Mouse (Mus musculus): ENCODE data around the gene Rpn1. TPM values are rescaled to one million over a fixed set of nuclear protein-coding genes. Genes with fewer than 3 reads are reported as not detected.
A peak's percentile ranks its signal among the peaks of the same experiment; 100 is the strongest.

Gene Rpn1
- polyA plus RNA-seq, 1 experiment from 2014 or later = 275 TPM

DNA sequence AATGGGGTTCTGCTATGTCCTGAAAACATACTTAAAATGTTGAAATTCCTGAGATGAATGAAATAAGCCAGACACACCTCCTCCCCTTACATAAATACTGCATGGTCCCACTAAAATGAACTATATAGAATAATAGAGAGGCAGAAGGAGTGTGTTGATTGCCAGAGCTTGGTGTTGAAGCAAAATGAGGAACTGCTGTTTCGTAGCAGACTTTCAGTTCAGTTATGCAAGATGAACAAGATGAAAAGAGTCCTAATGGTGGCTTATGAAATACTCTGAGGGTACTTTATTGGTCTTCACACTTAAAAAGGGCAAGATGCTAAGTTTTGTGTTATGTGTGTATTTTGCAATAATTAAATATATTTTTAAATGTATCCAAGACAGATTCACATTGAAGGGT is 15.5 kb upstream of the Rpn1 start:
- H3K27ac ChIP-seq = no peak overlapping the region
- 92% methylated on average over 1 of the region's 1 CpGs for WGBS
- H3K36me3 ChIP-seq = no peaks in the 10 kb centered on the region
- no peaks in the 10 kb centered on the region for H3K9me3 ChIP-seq
- H3K4me1 ChIP-seq = no peaks in the 10 kb centered on the region
- no peak overlapping the region for H3K9ac ChIP-seq
- ATAC-seq (ENCODE audit: low FRiP score, low read depth) = no peak
- no peaks in the 10 kb centered on the region for H3K27me3 ChIP-seq (replicated peaks)
- H3K4me2 ChIP-seq (replicated peaks) = no peak overlapping the region
- no peak overlapping the region for H3K4me3 ChIP-seq

DNA sequence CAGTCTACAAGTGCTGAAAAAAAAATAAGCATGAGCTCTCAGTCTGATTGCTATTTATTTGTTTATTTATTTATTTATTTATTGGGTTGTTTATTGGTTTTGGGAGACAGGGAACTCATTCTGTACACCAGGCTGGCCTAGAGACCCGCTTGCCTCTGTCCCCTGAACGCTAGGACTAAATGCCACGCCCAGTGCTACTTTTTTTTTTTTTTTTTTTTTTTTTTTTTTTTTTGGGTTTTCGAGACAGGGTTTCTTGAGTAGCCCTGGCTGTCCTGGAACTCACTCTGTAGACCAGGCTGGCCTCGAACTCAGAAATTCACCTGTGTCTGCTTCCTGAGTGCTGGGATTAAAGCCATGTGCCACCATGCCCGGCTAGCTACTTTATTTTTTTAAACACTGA is 13.8 kb upstream of the Rpn1 start:
- Histone ChIP-seq H3K4me3 (no peak overlapping the region), H3K9me3 (no peaks in the 10 kb centered on the region), H3K27me3 (replicated peaks) (no peaks in the 10 kb centered on the region), H3K9ac (no peak overlapping the region), H3K27ac (no peak overlapping the region), H3K36me3 (no peaks in the 10 kb centered on the region), H3K4me2 (replicated peaks) (no peak overlapping the region), H3K4me1 (0 out of 2 replicates have a peak, but pooled peaks cover 3% of the 10 kb centered on the region)
- WGBS = 73% methylated on average over 6 of the region's 6 CpGs
- ATAC-seq (ENCODE audit: low FRiP score, low read depth) = no peak

DNA sequence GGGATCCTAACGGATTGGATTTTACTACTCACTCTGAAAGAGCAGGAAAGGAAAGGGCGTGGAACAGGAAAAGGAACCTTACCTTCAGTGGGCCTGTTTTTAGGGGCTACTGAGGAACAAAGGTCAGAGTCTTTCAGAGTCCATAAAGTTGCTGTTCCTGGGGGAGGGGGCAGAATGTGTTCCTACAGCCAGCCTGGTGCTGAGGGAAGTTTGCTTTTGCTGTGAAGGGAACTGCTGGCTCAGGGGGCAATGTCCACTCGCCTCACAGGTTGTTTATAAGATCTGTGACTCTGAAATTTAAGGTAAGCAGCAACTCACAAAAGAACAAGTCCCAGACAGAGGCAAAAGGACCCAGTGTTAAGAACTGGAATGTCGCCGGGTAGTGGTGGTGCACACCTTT is 13.1 kb upstream of the Rpn1 start:
- Histone ChIP-seq H3K36me3 (no peaks in the 10 kb centered on the region), H3K4me1 (0 out of 2 replicates have a peak, but pooled peaks cover 3% of the 10 kb centered on the region), H3K27me3 (replicated peaks) (no peaks in the 10 kb centered on the region), H3K4me3 (no peak overlapping the region), H3K9me3 (no peaks in the 10 kb centered on the region), H3K9ac (no peak overlapping the region), H3K27ac (no peak overlapping the region), H3K4me2 (replicated peaks) (no peak overlapping the region)
- no peak for ATAC-seq (ENCODE audit: low FRiP score, low read depth)
- WGBS = 73% methylated on average over 5 of the region's 5 CpGs

DNA sequence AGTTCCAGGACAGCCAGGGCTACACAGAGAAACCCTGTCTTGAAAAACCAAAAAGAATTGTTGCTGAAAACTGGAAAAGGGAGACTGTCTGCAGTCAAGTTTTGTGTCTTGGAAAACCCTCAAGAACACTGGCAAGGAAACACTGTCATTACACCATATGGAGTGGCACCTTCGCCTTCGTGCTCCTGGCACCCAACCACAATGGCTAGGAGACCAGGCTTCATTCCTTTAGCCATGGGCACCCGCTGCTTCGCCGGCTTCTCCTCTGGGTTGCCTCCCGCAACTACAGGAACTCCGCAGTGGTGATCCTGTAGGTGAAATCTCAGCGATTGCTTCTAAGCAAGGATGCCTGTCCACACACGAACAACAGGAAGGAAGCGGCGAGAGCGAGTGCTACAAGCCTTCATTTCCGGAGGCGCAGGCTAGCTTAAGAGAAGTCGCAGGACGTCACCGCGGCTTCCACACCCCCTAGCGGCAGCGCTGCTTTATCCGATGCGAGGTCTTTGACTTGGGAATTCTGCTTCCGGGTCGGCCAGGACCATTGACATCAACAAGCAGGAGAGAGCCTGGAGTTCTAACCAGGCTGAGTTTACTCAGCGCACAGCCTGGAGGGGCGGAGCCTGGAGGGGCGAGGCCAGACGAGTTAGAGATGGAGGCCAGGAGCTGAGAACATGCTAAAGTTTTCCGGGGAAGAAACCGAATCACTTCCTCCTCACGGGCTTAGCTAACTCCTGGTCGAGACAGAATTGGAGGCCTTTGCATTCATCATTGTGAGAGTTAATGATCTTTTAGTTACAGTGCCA is 9.3 kb upstream of the Rpn1 start:
- Histone ChIP-seq H3K9ac (peak overlapping the region; percentile 51), H3K4me2 (replicated peaks) (peak overlapping the region; percentile 71), H3K36me3 (no peaks in the 10 kb centered on the region), H3K4me1 (0 out of 2 replicates have a peak, but pooled peaks cover 3% of the 10 kb centered on the region), H3K9me3 (no peaks in the 10 kb centered on the region), H3K27me3 (replicated peaks) (0 out of 2 replicates have a peak, but pooled peaks cover 6% of the 10 kb centered on the region), H3K27ac (peak overlapping the region; percentile 73; the same call in 1 of the 2 replicates), H3K4me3 (peak overlapping the region; percentile 37)
- ATAC-seq (ENCODE audit: low FRiP score, low read depth) = peak; percentile 97
- WGBS = 4% methylated on average over 32 of the region's 32 CpGs

DNA sequence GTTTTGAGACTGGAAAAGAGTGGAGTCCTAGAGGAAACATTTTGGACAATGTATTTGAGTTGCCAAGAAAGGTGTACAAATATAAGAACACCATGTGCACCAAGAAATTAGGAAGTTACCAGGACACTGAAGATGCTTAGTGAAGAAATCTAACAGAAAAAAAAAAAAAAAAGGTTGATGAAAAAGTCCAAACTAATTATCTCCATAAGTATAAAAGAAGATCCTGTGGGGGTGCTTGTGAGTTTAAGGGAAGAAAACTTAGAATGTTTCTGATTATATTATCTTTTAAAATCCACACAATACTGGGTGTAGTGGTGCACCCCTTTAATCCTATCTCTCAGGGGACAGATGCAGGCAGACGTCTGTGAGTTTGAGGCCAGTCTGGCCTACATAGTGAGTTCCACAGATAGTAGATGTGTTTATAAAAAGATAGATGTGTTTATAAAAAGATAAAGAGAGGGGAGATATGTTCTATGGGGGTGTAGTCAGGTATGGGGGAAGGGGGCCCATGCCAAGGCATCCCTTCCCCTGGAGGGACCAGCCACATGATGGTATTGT is 8.2 kb upstream of the Rpn1 start:
- H3K4me3 ChIP-seq = no peak overlapping the region
- H3K27me3 ChIP-seq (replicated peaks) = 0 out of 2 replicates have a peak, but pooled peaks cover 10% of the 10 kb centered on the region
- 91% methylated on average over 1 of the region's 1 CpGs for WGBS
- no peak overlapping the region for H3K27ac ChIP-seq
- H3K9ac ChIP-seq = no peak overlapping the region
- ATAC-seq (ENCODE audit: low FRiP score, low read depth) = no peak
- 0 out of 2 replicates have a peak, but pooled peaks cover 3% of the 10 kb centered on the region for H3K4me1 ChIP-seq
- H3K4me2 ChIP-seq (replicated peaks) = peak overlapping the region; percentile 71
- no peaks in the 10 kb centered on the region for H3K36me3 ChIP-seq
- H3K9me3 ChIP-seq = no peaks in the 10 kb centered on the region

DNA sequence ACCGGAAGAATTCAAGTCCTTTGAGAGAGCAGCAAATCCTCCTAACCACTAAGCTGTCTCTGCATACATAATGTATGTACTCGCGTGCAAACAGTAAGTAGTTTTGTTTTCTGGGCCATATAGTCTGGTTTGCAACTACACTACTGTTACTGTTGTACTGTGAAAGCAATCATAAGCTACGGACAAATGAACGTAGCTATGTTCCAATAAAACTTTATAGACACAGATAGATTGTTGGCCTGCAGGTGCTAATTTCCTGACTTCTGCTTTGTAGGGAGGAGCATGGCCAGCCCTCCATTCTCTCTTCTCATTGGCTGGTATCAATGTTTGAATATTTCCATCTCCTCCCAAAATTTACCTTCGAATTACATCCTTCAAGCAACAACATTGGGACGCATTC is 1.2 kb upstream of the Rpn1 start:
- Histone ChIP-seq H3K9ac (no peak overlapping the region), H3K4me1 (peaks cover 11% of the 10 kb centered on the region), H3K27me3 (replicated peaks) (0 out of 2 replicates have a peak, but pooled peaks cover 10% of the 10 kb centered on the region), H3K4me3 (no peak overlapping the region), H3K9me3 (no peaks in the 10 kb centered on the region), H3K4me2 (replicated peaks) (no peak overlapping the region), H3K27ac (no peak overlapping the region), H3K36me3 (peaks cover 3% of the 10 kb centered on the region; the same call in 1 of the 2 replicates)
- no peak for ATAC-seq (ENCODE audit: low FRiP score, low read depth)
- 85% methylated on average over 7 of the region's 7 CpGs for WGBS

DNA sequence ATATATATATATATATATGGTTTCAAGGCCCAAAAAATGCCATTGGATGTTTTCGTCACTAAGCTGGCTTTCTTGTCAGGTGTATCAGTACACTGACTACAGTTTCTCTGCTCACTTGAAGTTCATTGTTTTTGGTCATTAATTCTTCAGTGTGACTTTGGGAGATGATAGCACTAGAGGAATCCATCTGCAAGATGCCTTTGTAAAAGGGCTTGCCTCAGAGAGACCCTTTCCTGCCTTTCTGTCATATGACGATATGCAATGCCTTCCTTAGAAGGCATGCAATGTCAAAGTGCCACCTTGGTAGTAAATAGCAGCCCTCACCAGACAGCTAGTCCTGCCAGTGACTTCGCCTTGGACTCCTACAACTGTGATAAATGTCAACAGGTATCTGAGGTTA is 610 bp upstream of the Rpn1 start:
- no peak overlapping the region for H3K9ac ChIP-seq
- no peaks in the 10 kb centered on the region for H3K9me3 ChIP-seq
- no peak for ATAC-seq (ENCODE audit: low FRiP score, low read depth)
- H3K27me3 ChIP-seq (replicated peaks) = 0 out of 2 replicates have a peak, but pooled peaks cover 10% of the 10 kb centered on the region
- H3K4me1 ChIP-seq = peaks cover 11% of the 10 kb centered on the region
- peaks cover 3% of the 10 kb centered on the region; the same call in 1 of the 2 replicates for H3K36me3 ChIP-seq
- H3K4me3 ChIP-seq = peak overlapping the region; percentile 95; the same call in 1 of the 2 replicates
- H3K4me2 ChIP-seq (replicated peaks) = peak overlapping the region; percentile 71
- no peak overlapping the region for H3K27ac ChIP-seq
- 71% methylated on average over 3 of the region's 3 CpGs for whole genome bisulfite sequencing

DNA sequence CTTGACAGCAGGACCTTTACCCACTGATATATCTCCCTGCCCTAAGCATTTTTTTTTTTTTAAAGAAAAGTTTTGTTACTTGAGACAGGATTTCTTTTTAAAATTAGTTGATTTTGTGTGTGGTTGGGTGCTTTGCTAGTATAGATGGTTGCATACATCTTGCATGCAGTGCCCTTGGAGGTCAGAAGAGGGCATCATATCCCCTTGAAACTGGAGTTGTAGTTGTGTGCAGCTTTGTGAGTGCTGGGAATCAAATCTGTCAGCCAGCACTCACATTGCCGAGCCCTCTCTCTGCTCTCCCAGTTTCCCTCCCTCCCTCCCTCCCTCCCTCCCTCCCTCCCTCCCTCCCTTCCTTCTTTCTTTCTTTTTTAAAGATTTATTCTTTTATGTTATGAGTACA is 4.7 kb downstream of the Rpn1 start:
- ATAC-seq (ENCODE audit: low FRiP score, low read depth) = no peak
- H3K4me1 ChIP-seq = peaks cover 11% of the 10 kb centered on the region
- no peak overlapping the region for H3K4me2 ChIP-seq (replicated peaks)
- H3K4me3 ChIP-seq = no peak overlapping the region
- no peak overlapping the region for H3K27ac ChIP-seq
- H3K9me3 ChIP-seq = no peaks in the 10 kb centered on the region
- no peak overlapping the region for H3K9ac ChIP-seq
- H3K27me3 ChIP-seq (replicated peaks) = no peaks in the 10 kb centered on the region
- WGBS = 93% methylated on average over 1 of the region's 1 CpGs
- H3K36me3 ChIP-seq = peaks cover 44% of the 10 kb centered on the region

DNA sequence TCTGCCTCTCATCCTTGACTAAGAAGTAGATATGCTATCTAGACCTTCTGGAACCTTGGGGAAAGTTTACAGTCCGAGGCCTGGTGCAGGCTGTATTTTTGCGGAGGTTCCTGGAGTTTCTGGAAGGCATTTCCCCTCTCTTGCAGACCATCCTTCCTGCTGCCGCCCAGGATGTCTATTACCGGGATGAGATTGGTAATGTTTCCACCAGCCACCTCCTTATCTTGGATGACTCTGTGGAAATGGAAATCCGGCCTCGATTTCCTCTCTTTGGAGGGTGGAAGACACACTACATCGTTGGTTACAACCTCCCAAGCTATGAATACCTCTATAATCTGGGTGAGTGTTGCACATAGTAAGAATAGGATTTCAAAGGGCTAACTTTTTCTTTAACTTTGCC is 11.1 kb downstream of the Rpn1 start:
- H3K9ac ChIP-seq = no peak overlapping the region
- no peaks in the 10 kb centered on the region for H3K9me3 ChIP-seq
- 90% methylated on average over 7 of the region's 7 CpGs for WGBS
- H3K4me1 ChIP-seq = no peaks in the 10 kb centered on the region
- peaks cover 87% of the 10 kb centered on the region for H3K36me3 ChIP-seq
- no peak overlapping the region for H3K4me2 ChIP-seq (replicated peaks)
- no peak for ATAC-seq (ENCODE audit: low FRiP score, low read depth)
- no peaks in the 10 kb centered on the region for H3K27me3 ChIP-seq (replicated peaks)
- no peak overlapping the region for H3K4me3 ChIP-seq
- no peak overlapping the region for H3K27ac ChIP-seq

DNA sequence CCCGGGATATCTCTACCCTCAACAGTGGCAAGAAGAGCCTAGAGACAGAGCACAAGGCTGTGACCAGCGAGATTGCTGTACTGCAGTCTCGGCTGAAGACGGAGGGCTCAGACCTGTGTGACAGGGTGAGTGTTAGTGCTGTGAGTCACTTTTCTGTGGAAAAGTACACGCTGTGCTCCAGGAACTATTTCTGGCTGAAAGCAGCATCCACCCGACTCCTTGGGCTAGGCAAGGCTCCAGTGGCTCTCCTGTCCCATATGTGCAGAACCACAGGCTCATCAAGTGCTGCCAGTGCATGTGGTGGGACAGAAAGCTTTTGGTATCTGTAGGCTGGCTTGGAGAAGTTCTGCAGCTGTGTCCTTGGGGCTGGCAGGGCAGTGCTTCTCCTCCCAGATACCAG is 17.8 kb downstream of the Rpn1 start:
- Histone ChIP-seq H3K4me2 (replicated peaks) (no peak overlapping the region), H3K9ac (no peak overlapping the region), H3K36me3 (peaks cover 71% of the 10 kb centered on the region), H3K4me3 (no peak overlapping the region), H3K9me3 (no peaks in the 10 kb centered on the region), H3K27ac (no peak overlapping the region), H3K27me3 (replicated peaks) (no peaks in the 10 kb centered on the region), H3K4me1 (peaks cover 3% of the 10 kb centered on the region; the same call in 1 of the 2 replicates)
- no peak for ATAC-seq (ENCODE audit: low FRiP score, low read depth)
- 94% methylated on average over 6 of the region's 6 CpGs for WGBS

DNA sequence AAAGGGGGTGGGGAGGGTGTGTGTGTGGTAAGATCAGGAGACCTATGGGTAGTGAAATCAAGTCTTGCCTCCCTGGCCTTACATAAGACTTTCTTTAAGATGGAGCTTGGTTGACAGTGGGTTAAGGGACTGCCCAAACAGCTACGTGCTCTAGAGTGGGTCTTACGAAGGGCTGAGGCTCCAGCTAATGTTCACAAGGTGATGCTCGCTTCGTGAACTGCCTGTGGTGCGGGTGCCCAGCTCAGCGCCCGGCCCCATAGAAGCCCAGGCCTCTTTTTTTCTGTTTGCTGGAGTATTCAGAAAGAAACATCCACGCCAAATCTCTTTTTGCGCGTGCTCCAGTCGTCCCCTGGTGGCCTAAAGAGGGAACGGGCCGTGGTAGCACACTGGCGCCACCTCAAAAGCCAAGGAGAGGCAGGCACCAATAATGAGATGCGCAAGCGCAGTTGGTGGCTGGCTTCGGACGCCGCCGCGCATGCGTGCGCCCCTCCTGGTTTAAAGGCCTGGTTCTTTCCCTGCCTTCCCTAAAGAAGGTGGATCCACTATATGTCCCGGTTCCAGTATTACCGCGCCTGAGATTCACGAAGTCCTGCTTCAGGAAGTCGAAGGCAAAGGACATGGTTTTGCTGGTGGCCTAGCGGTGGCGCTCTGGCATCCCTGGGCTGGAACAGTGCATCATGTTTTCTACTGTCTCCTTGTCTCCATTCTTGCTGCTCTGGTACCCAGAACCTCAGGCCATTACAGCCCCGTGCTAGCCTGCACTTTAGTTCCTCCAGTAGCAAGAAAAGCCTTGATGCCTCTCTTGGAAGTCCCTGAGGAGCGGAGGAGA is 21.7 kb downstream of the Rpn1 start:
- Histone ChIP-seq H3K9ac (peak overlapping the region; percentile 52), H3K36me3 (peaks cover 33% of the 10 kb centered on the region), H3K27ac (no peak overlapping the region), H3K27me3 (replicated peaks) (no peaks in the 10 kb centered on the region), H3K4me1 (peaks cover 3% of the 10 kb centered on the region; the same call in 1 of the 2 replicates), H3K4me2 (replicated peaks) (peak overlapping the region; percentile 53), H3K9me3 (no peaks in the 10 kb centered on the region), H3K4me3 (0 out of 2 replicates have a peak overlapping the region, but pooled peaks have one; percentile 5)
- ATAC-seq (ENCODE audit: low FRiP score, low read depth) = peak; percentile 82
- 12% methylated on average over 32 of the region's 32 CpGs for WGBS

DNA sequence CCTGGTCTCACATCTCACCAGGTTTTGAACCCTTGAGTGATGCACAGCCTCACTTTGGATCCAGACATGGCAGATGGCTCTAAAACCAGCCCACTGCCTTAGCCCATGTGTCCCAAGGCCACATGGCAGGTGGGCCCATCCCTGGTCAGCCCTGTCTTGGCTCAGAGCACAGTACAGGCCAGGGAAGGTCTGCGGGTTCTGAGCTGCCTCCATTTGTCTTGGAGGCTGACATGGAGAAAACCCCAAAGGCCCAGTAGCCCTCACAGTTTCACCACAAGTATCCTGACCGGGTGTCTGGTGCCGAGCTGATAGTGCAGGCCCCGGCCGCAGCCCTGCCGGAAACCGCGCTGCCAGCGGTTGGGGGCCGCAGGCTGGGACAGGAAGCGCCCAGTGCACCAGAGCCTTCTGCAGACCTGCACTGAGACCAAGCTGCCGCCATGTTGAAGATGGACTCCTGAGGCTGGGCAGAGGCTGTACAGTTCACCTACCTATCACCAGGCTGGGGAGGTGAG is 22.4 kb downstream of the Rpn1 start:
- peak; percentile 55 for ATAC-seq (ENCODE audit: low FRiP score, low read depth)
- Histone ChIP-seq H3K27me3 (replicated peaks) (no peaks in the 10 kb centered on the region), H3K27ac (no peak overlapping the region), H3K36me3 (peaks cover 27% of the 10 kb centered on the region), H3K9ac (peak overlapping the region; percentile 52), H3K4me3 (no peak overlapping the region), H3K9me3 (no peaks in the 10 kb centered on the region), H3K4me1 (peaks cover 3% of the 10 kb centered on the region; the same call in 1 of the 2 replicates), H3K4me2 (replicated peaks) (peak overlapping the region; percentile 53)
- WGBS = 97% methylated on average over 12 of the region's 12 CpGs
